Mouse (Mus musculus): ENCODE data around the gene Sema4c. TPM values are rescaled to one million over a fixed set of nuclear protein-coding genes. Genes with fewer than 3 reads are reported as not detected.

Gene Sema4c
- total and polyA plus RNA-seq, 3 experiments = 0.19 to 1.4 TPM; not detected in 1

DNA sequence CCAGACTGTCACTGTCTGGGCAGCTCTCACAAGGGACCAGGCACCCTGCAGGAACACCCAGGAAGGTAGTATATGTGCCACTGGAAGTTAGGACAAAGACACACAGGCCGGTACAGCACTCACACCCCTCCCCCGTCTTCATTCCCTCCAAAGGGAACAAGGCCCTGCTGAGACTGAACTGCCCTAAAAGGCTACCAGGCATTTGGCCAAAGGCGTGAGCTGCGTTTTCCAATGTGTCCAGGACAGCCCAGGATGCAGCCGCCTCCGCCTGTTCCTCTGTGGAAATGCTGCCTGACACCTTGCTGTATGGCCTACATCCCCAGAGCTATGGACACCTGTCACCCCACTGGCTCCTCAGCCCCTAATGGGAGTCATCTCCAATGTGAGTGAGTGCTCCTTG, 31.3 kb upstream of the Sema4c start:
- H3K4me1 ChIP-seq (ENCODE audit: control insufficient read depth in 1 of 2, insufficient read depth in 2 of 2, low read length in 2 of 2) = no peaks in the 10 kb centered on the region
- no peak overlapping the region for H3K27ac ChIP-seq (ENCODE audit: control insufficient read depth, low read depth, low read length)
- H3K79me2 ChIP-seq (ENCODE audit: control insufficient read depth, insufficient read depth, low read length, poor library complexity) = no peaks in the 10 kb centered on the region
- no peak overlapping the region for H3K9ac ChIP-seq (ENCODE audit: control insufficient read depth, low read depth, low read length, poor library complexity, severe bottlenecking)
- H3K36me3 ChIP-seq (ENCODE audit: control insufficient read depth in 1 of 2, insufficient read depth in 2 of 2, low read length in 2 of 2) = no peaks in the 10 kb centered on the region
- TF ChIP-seq POLR2A (IDR thresholded peaks at IDR 0.05; ENCODE audit: control insufficient read depth in 1 of 2, insufficient read depth in 1 of 2, low read depth in 1 of 2, low read length in 2 of 2, poor library complexity in 1 of 2) (no peak), RAD21 (IDR thresholded peaks at IDR 0.05; ENCODE audit: low read depth, low read length) (no peak), MAX (IDR thresholded peaks at IDR 0.05; ENCODE audit: low read length) (no peak), GABPA (IDR thresholded peaks at IDR 0.05; ENCODE audit: low read depth, low read length) (no peak), NELFE (IDR thresholded peaks at IDR 0.05; ENCODE audit: low read depth, low read length) (no peak), ETS1 (IDR thresholded peaks at IDR 0.05; ENCODE audit: low read depth, low read length) (no peak), MEF2A (IDR thresholded peaks at IDR 0.05; ENCODE audit: extremely low read depth, insufficient replicate concordance, low read depth, low read length, poor library complexity, severe bottlenecking) (no peak), ZKSCAN1 (IDR thresholded peaks at IDR 0.05; ENCODE audit: low read depth, low read length) (no peak), POLR2AphosphoS5 (IDR thresholded peaks at IDR 0.05; ENCODE audit: borderline replicate concordance, low read depth, low read length) (no peak), TAL1 (IDR thresholded peaks at IDR 0.05; ENCODE audit: low read length) (no peak), ZMIZ1 (IDR thresholded peaks at IDR 0.05; ENCODE audit: low read depth, low read length) (no peak), USF1 (IDR thresholded peaks at IDR 0.05; ENCODE audit: low read depth, low read length) (no peak)
- no peak overlapping the region for H3K4me3 ChIP-seq (ENCODE audit: control insufficient read depth in 1 of 2, insufficient read depth in 1 of 2, low read depth in 2 of 2, low read length in 2 of 2)
- DNase-seq (ENCODE audit: low read depth, low spot score) = no peak
- H3K9me3 ChIP-seq (replicated peaks; ENCODE audit: insufficient read depth, low read length) = no peaks in the 10 kb centered on the region
- H3K27me3 ChIP-seq (ENCODE audit: control insufficient read depth in 1 of 2, insufficient read depth in 2 of 2, low read length in 2 of 2) = no peaks in the 10 kb centered on the region; a peak in 2 of 4 replicates

- Histone ChIP-seq H3K4me3 (ENCODE audit: control insufficient read depth in 1 of 2, insufficient read depth in 1 of 2, low read depth in 2 of 2, low read length in 2 of 2) (no peak overlapping the region), H3K79me2 (ENCODE audit: control insufficient read depth, insufficient read depth, low read length, poor library complexity) (no peaks in the 10 kb centered on the region), H3K4me1 (ENCODE audit: control insufficient read depth in 1 of 2, insufficient read depth in 2 of 2, low read length in 2 of 2) (no peaks in the 10 kb centered on the region), H3K9me3 (replicated peaks; ENCODE audit: insufficient read depth, low read length) (no peaks in the 10 kb centered on the region), H3K9ac (ENCODE audit: control insufficient read depth, low read depth, low read length, poor library complexity, severe bottlenecking) (no peak overlapping the region), H3K27me3 (ENCODE audit: control insufficient read depth in 1 of 2, insufficient read depth in 2 of 2, low read length in 2 of 2) (no peaks in the 10 kb centered on the region; a peak in 2 of 4 replicates), H3K36me3 (ENCODE audit: control insufficient read depth in 1 of 2, insufficient read depth in 2 of 2, low read length in 2 of 2) (no peaks in the 10 kb centered on the region), H3K27ac (ENCODE audit: control insufficient read depth, low read depth, low read length) (no peak overlapping the region)
- no peak for TF ChIP-seq SMC3 (IDR thresholded peaks at IDR 0.05; ENCODE audit: low read depth, low read length)
- TF ChIP-seq ZKSCAN1 (IDR thresholded peaks at IDR 0.05; ENCODE audit: low read depth, low read length) = no peak
- TF ChIP-seq MAZ (IDR thresholded peaks at IDR 0.05; ENCODE audit: low read depth, low read length) = no peak
- no peak for TF ChIP-seq TAL1 (IDR thresholded peaks at IDR 0.05; ENCODE audit: low read length)
- no peak for TF ChIP-seq UBTF (IDR thresholded peaks at IDR 0.05; ENCODE audit: borderline replicate concordance, insufficient read depth, low read depth, low read length)
- TF ChIP-seq MEF2A (IDR thresholded peaks at IDR 0.05; ENCODE audit: extremely low read depth, insufficient replicate concordance, low read depth, low read length, poor library complexity, severe bottlenecking) = no peak
- no peak for TF ChIP-seq USF1 (IDR thresholded peaks at IDR 0.05; ENCODE audit: low read depth, low read length)
- TF ChIP-seq HCFC1 (IDR thresholded peaks at IDR 0.05; ENCODE audit: low read depth, low read length) = no peak
- TF ChIP-seq ELF1 (IDR thresholded peaks at IDR 0.05; ENCODE audit: low read depth, low read length) = no peak
- TF ChIP-seq ETS1 (IDR thresholded peaks at IDR 0.05; ENCODE audit: low read depth, low read length) = no peak
- no peak for TF ChIP-seq E2F4 (IDR thresholded peaks at IDR 0.05; ENCODE audit: borderline replicate concordance, low read depth, low read length)
- no peak for TF ChIP-seq NRF1 (IDR thresholded peaks at IDR 0.05; ENCODE audit: insufficient read depth, low read depth, low read length, poor library complexity, severe bottlenecking)
- no peak for DNase-seq (ENCODE audit: low read depth, low spot score)
These were observed 30.6 kb upstream of the Sema4c start for GRCm38 (mm10) chr1:36588476-36589450.
